ENCODE assay signal across 23 mouse cellular contexts in the genomic region with DNA sequence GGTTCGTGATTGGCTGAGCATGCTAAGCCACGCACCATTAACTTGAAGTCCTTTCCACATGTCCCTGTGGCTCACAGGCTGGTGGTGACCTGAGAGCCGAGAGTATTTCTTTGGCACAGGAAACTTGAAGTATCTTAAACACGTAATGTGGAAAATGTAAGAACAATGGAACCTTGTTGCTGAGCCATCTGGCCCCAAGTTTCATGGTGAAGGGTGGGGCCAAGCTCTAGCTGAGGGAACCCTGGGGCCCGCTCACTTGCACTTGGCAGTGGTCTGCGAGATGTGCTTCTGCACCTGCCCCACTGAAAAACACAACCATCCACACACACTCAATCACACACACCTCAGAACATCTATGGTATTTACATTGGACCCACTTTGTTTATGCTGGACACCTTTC.
A peak's percentile ranks its signal among the peaks of the same experiment; 100 is the strongest.
DNase-seq lines count a peak whose midpoint lies in the region; ATAC-seq and TF ChIP-seq lines count a peak whose summit lies in the region.
"Had no signal": no experiment of that assay in that cellular context is flagged by ENCODE, and none has a peak within 500 bp of the region (broad histone marks: within the 10 kb centered on the region; RNA-seq: fewer than 3 reads in every experiment).

No protein-coding gene starts in this region.

- no peaks in the 10 kb centered on the region for H3K36me3 ChIP-seq in kidney, adult 2 months (ENCODE audit: control insufficient read depth, insufficient read depth, low read length)
- H3K36me3 ChIP-seq in kidney, embryonic 16.5 days (ENCODE audit: insufficient read depth, low read length): no peaks in the 10 kb centered on the region
- H3K36me3 ChIP-seq: heart, embryonic 15.5 days had no signal

- no peaks in the 10 kb centered on the region for H3K27me3 ChIP-seq in kidney, adult 2 months (replicated peaks; ENCODE audit: control insufficient read depth, insufficient read depth, low read length)
- H3K27me3 ChIP-seq in kidney, embryonic 16.5 days (ENCODE audit: insufficient read depth, low read length): no peaks in the 10 kb centered on the region
- H3K27me3 ChIP-seq: heart, embryonic 15.5 days had no signal

- TF ChIP-seq POLR2A in kidney, adult 2 months (IDR thresholded peaks at IDR 0.05; ENCODE audit: low read depth, low read length): no peak

- H3K4me2 ChIP-seq in kidney, embryonic 16.5 days (replicated peaks; ENCODE audit: low read depth, low read length): no peak overlapping the region
- H3K4me2 ChIP-seq: heart, embryonic 11.5 days; heart, embryonic 15.5 days; hindbrain, embryonic 14.5 days had no signal

- 0 out of 2 replicates have a peak overlapping the region, but pooled peaks have one; percentile 24 for H3K27ac ChIP-seq in kidney, adult 2 months (ENCODE audit: insufficient read depth, low read depth, low read length)
- H3K27ac ChIP-seq in kidney, embryonic 16.5 days (ENCODE audit: low read length): peak overlapping the region; percentile 5
- H3K27ac ChIP-seq: heart, embryonic 15.5 days; hindbrain, embryonic 14.5 days; hindbrain, postnatal 0 days had no signal

- peak; percentile 52; the same call in 1 of the 2 replicates for ATAC-seq in kidney, embryonic 16.5 days (ENCODE audit: low FRiP score, low TSS enrichment)
- no peak for ATAC-seq in granulocyte monocyte progenitor cell, adult 5-6 weeks (replicated peaks; ENCODE audit: poor library complexity, severe bottlenecking)
- ATAC-seq: activated CD4-positive, CD25-positive, alpha-beta regulatory T cell, adult 4 months; forebrain, embryonic 14.5 days; forebrain, postnatal 0 days; hindbrain, postnatal 0 days; inflammation-experienced regulatory T-cells, adult 6 months had no signal

- DNase-seq in heart, adult 11 months: peak; percentile 91
- no peak for DNase-seq in heart, postnatal 25 days (ENCODE audit: low spot score)
- DNase-seq in kidney, adult 2 months: peak; percentile 36
- DNase-seq in kidney, postnatal 14 days: no peak
- no peak for DNase-seq in kidney, adult 11 months
- DNase-seq in fat pad, adult 2 months (ENCODE audit: extremely low read depth, low read depth, low spot score): peak; percentile 16
- DNase-seq: adrenal gland, adult 8-10 months; adrenal gland, postnatal 25 days; cerebellum, adult 18-20 months; cerebellum, adult 9-10 months; cerebellum, postnatal 14 days; forebrain, postnatal 0 days; gastrocnemius, postnatal 25 days; heart, postnatal 36 days had no signal

- H3K4me1 ChIP-seq in kidney, adult 2 months (ENCODE audit: control insufficient read depth, insufficient read depth, low read length): peaks cover 3% of the 10 kb centered on the region; the same call in 1 of the 2 replicates
- H3K4me1 ChIP-seq in kidney, embryonic 16.5 days (ENCODE audit: insufficient read depth, low read length): 0 out of 2 replicates have a peak, but pooled peaks cover 2% of the 10 kb centered on the region
- H3K4me1 ChIP-seq: heart, embryonic 15.5 days had no signal

- no peak overlapping the region for H3K4me3 ChIP-seq in kidney, adult 2 months (ENCODE audit: insufficient read depth, low read depth, low read length)
- no peak overlapping the region for H3K4me3 ChIP-seq in kidney, embryonic 16.5 days (ENCODE audit: low read length)
- H3K4me3 ChIP-seq: heart, embryonic 15.5 days had no signal

- 0 out of 2 replicates have a peak, but pooled peaks cover 12% of the 10 kb centered on the region for H3K9me3 ChIP-seq in kidney, embryonic 16.5 days (ENCODE audit: low read length)
- H3K9me3 ChIP-seq: heart, embryonic 15.5 days had no signal

- intact Hi-C loops in heart, postnatal 25 days (cut with DNase I): no loop called here

- no peak for TF ChIP-seq CTCF in kidney, adult 2 months (conservative IDR thresholded peaks at IDR 0.05; ENCODE audit: insufficient read depth, insufficient read length, low read depth, low read length)

- H3K9ac ChIP-seq in kidney, embryonic 16.5 days (replicated peaks; ENCODE audit: low read length): no peak overlapping the region
- H3K9ac ChIP-seq: forebrain, postnatal 0 days; heart, embryonic 15.5 days; hindbrain, embryonic 14.5 days had no signal

- WGBS in kidney, adult 2 months: 55% methylated on average over 6 of the region's 6 CpGs
- 56% methylated on average over 6 of the region's 6 CpGs for WGBS in kidney, embryonic 16.5 days

Comparison
In these comparisons a context has a peak if more than half of its experiments do, and no peak if none do; other contexts are left out.
1. DNase-seq: peak in heart, adult 11 months (single experiment), kidney, adult 2 months (single experiment) and fat pad, adult 2 months (single experiment); none in heart, postnatal 25 days (single experiment), kidney, postnatal 14 days (single experiment) and kidney, adult 11 months (single experiment).